Mouse (Mus musculus): ENCODE measurements at regions not wholly inside any gene's neighbourhood (a gene's known extent, or its start where the extent isn't known, plus 50 kb on each side); places are given as distances from the start of the nearest gene placed in this dataset. TPM values are rescaled to one million over a fixed set of nuclear protein-coding genes. Genes with fewer than 3 reads are reported as not detected.

GRCm38 (mm10) chr3:115467850-115468249 is 247.0 kb downstream of the S1pr1 start:
- Histone ChIP-seq H3K4me2 (replicated peaks; ENCODE audit: low read depth, low read length, severe bottlenecking) (no peak overlapping the region), H3K36me3 (ENCODE audit: control insufficient read depth, insufficient read depth, low read length) (no peaks in the 10 kb centered on the region), H3K4me3 (replicated peaks; ENCODE audit: low read length) (no peak overlapping the region), H3K9ac (ENCODE audit: low read depth, low read length, severe bottlenecking) (no peak overlapping the region), H3K9me3 (ENCODE audit: control insufficient read depth, low read length) (no peaks in the 10 kb centered on the region), H3K27ac (replicated peaks; ENCODE audit: low read depth, low read length) (no peak overlapping the region), H3K27me3 (ENCODE audit: control insufficient read depth, insufficient read depth, low read length) (no peaks in the 10 kb centered on the region), H3K4me1 (ENCODE audit: control insufficient read depth, insufficient read depth, low read length) (no peaks in the 10 kb centered on the region)
- ATAC-seq (ENCODE audit: low FRiP score, low read depth) = no peak
- TF ChIP-seq POLR2A (IDR thresholded peaks at IDR 0.05; ENCODE audit: borderline replicate concordance, extremely low read depth, insufficient read depth, insufficient read length) = no peak
- DNase-seq (ENCODE audit: low spot score) = peak; percentile 5
- WGBS = 16% methylated on average over 2 of the region's 2 CpGs

GRCm38 (mm10) chr3:115462623-115463022 is 252.2 kb downstream of the S1pr1 start:
- no peaks in the 10 kb centered on the region for H3K9me3 ChIP-seq (ENCODE audit: control insufficient read depth, low read length)
- no peak overlapping the region for H3K27ac ChIP-seq (replicated peaks; ENCODE audit: low read depth, low read length)
- ATAC-seq (ENCODE audit: low FRiP score, low read depth) (no peak), DNase-seq (ENCODE audit: low spot score) (no peak)
- no peaks in the 10 kb centered on the region for H3K36me3 ChIP-seq (ENCODE audit: control insufficient read depth, insufficient read depth, low read length)
- 77% methylated on average over 3 of the region's 3 CpGs for WGBS
- H3K9ac ChIP-seq (ENCODE audit: low read depth, low read length, severe bottlenecking) = no peak overlapping the region
- TF ChIP-seq POLR2A (IDR thresholded peaks at IDR 0.05; ENCODE audit: borderline replicate concordance, extremely low read depth, insufficient read depth, insufficient read length) = no peak
- H3K4me1 ChIP-seq (ENCODE audit: control insufficient read depth, insufficient read depth, low read length) = no peaks in the 10 kb centered on the region
- H3K4me3 ChIP-seq (replicated peaks; ENCODE audit: low read length) = no peak overlapping the region
- H3K27me3 ChIP-seq (ENCODE audit: control insufficient read depth, insufficient read depth, low read length) = no peaks in the 10 kb centered on the region
- H3K4me2 ChIP-seq (replicated peaks; ENCODE audit: low read depth, low read length, severe bottlenecking) = no peak overlapping the region

Small RNA genes lying in the stretch of these regions (microRNA-seq; reads per million reads assigned to microRNA genes)
- not detected for gene Gm25347

All from limb, embryonic 14.5 days (tissue).